Mouse (Mus musculus) brain, embryonic 18.5 days (tissue): ENCODE results near the gene Samsn1.

Source experiments
- DNase-seq: peaks from one replicate; pipeline ENCODE4 v3.0.0-alpha.2; 2012; ENCODE audit warnings: low read depth, low spot score

Gene Samsn1

GRCm38 (mm10) chr16:76022181-76022580 is at the start of gene Samsn1:
Gene Samsn1 (minus strand): TSS chr16:76022281.
- DNase-seq: no peak

- no peak for DNase-seq
Observed at GRCm38 (mm10) chr16:76066082-76066635, 44.1 kb upstream of the Samsn1 start.

- DNase-seq: no peak
Observed at GRCm38 (mm10) chr16:76054976-76055375, 32.9 kb upstream of the Samsn1 start.

GRCm38 (mm10) chr16:76054079-76054478 is 32.0 kb upstream of the Samsn1 start:
- DNase-seq: no peak

GRCm38 (mm10) chr16:76053537-76053936 is 31.5 kb upstream of the Samsn1 start:
- no peak for DNase-seq

GRCm38 (mm10) chr16:76047066-76047465 is 25.0 kb upstream of the Samsn1 start:
- no peak for DNase-seq

GRCm38 (mm10) chr16:76040319-76040945 is 18.4 kb upstream of the Samsn1 start:
- DNase-seq: no peak

GRCm38 (mm10) chr16:76019164-76019563 is 2.9 kb downstream of the Samsn1 start:
- DNase-seq: no peak

GRCm38 (mm10) chr16:76003812-76004389 is 18.2 kb downstream of the Samsn1 start:
- no peak for DNase-seq

- DNase-seq: no peak
Observed at GRCm38 (mm10) chr16:76002870-76003572, 19.1 kb downstream of the Samsn1 start.

- no peak for DNase-seq
Observed at GRCm38 (mm10) chr16:76002287-76002686, 19.8 kb downstream of the Samsn1 start.

- DNase-seq: no peak
Observed at GRCm38 (mm10) chr16:76001788-76002187, 20.3 kb downstream of the Samsn1 start.

GRCm38 (mm10) chr16:76000127-76000526 is 22.0 kb downstream of the Samsn1 start:
- no peak for DNase-seq

GRCm38 (mm10) chr16:75990173-75990572 is 31.9 kb downstream of the Samsn1 start:
- DNase-seq: no peak

- no peak for DNase-seq
Observed at GRCm38 (mm10) chr16:75983831-75984230, 38.2 kb downstream of the Samsn1 start.

GRCm38 (mm10) chr16:75979381-75979780 is 42.7 kb downstream of the Samsn1 start:
- DNase-seq: no peak

- DNase-seq: no peak
Observed at GRCm38 (mm10) chr16:75977798-75978197, 44.3 kb downstream of the Samsn1 start.

- no peak for DNase-seq
Observed at GRCm38 (mm10) chr16:75975682-75976332, 46.3 kb downstream of the Samsn1 start.

GRCm38 (mm10) chr16:75970266-75970998 is 51.6 kb downstream of the Samsn1 start:
- DNase-seq: no peak

- no peak for DNase-seq
Observed at GRCm38 (mm10) chr16:75962021-75962420, 60.1 kb downstream of the Samsn1 start.

GRCm38 (mm10) chr16:75961487-75961886 is 60.6 kb downstream of the Samsn1 start:
- DNase-seq: no peak
